Mouse (Mus musculus) kidney, postnatal 0 days (tissue): ENCODE results near the gene Htr6. TPM values are rescaled to one million over a fixed set of nuclear protein-coding genes. Genes with fewer than 3 reads are reported as not detected.
A peak's percentile ranks its signal among the peaks of the same experiment; 100 is the strongest.

ENCODE experiments used
- ATAC-seq: fragments of 200-750 bp; cut with Nextera tagmentation; replicated peaks from 2 replicates; pipeline ENCODE4 v1.8.0; 2017; ENCODE audit warnings: low read depth, moderate number of reproducible peaks, moderate TSS enrichment, moderate library complexity; ENCODE audit not compliant: low FRiP score
- DNase-seq: peaks from one replicate; pipeline ENCODE4 v3.0.0-alpha.2; 2016; ENCODE audit warnings: low spot score
- H3K27ac ChIP-seq: fragments of 300-500 bp; sonication (generic); 2 replicates; pipeline ENCODE4 v1.5.1; 2014; ENCODE audit warnings: mild to moderate bottlenecking
- H3K27me3 ChIP-seq: fragments of 300-500 bp; sonication (generic); 2 replicates; pipeline ENCODE4 v1.6.1; 2014; ENCODE audit warnings: low read length, mixed read lengths; ENCODE audit not compliant: insufficient read depth
- H3K36me3 ChIP-seq: fragments of 300-500 bp; sonication (generic); 2 replicates; pipeline ENCODE4 v1.6.1; 2014; ENCODE audit warnings: low read length, mixed read lengths; ENCODE audit not compliant: insufficient read depth
- H3K4me1 ChIP-seq: fragments of 300-500 bp; sonication (generic); replicated peaks from 2 replicates; pipeline ENCODE4 v1.6.1; 2014; ENCODE audit warnings: antibody characterized with exemption, low read length, mixed read lengths; ENCODE audit not compliant: insufficient read depth
- H3K4me2 ChIP-seq: fragments of 300-500 bp; sonication (generic); 2 replicates; pipeline ENCODE4 v1.6.1; 2014; ENCODE audit warnings: mild to moderate bottlenecking, low read length, moderate library complexity, mixed read lengths
- H3K4me3 ChIP-seq: fragments of 300-500 bp; sonication (generic); replicated peaks from 2 replicates; pipeline ENCODE4 v1.5.1; 2014; ENCODE audit warnings: low read depth, low read length
- H3K9ac ChIP-seq: fragments of 300-500 bp; sonication (generic); 2 replicates; pipeline ENCODE4 v1.6.1; 2014; ENCODE audit warnings: low read depth, low read length
- H3K9me3 ChIP-seq: fragments of 300-500 bp; sonication (generic); replicated peaks from 2 replicates; pipeline ENCODE4 v1.6.1; 2016; ENCODE audit warnings: low read length, inconsistent platforms, mixed read lengths
- CTCF ChIP-seq: IDR thresholded peaks from 2 replicates; pipeline ENCODE4 v1.5.1; 2016; ENCODE audit warnings: antibody characterized with exemption, low read depth, mild to moderate bottlenecking, moderate library complexity
- WGBS: fragments of 180-500 bp; shearing (Covaris S2); extraction: QIAGEN DNeasy Blood & Tissue Kit; methylation state at CpG from one replicate; pipeline ENCODE4 v1.1.7; 2014; 5-methylcytosine and 5-hydroxymethylcytosine counted together
- polyA plus RNA-seq: library from polyadenylated mRNA; unstranded; fragments of >200 nt; fragmentation: Nextera tagmentation; extraction: Ambion mirVana; gene quantifications from 2 replicates; pipeline ENCODE4 v1.2.1, GENCODE M21; 2015

The Htr6 gene
- polyA plus RNA-seq, 1 experiment from 2014 or later = 0.12 TPM

- Histone ChIP-seq H3K4me2 (peak overlapping the region; percentile 98; the same call in 1 of the 2 replicates), H3K9ac (no peak overlapping the region), H3K36me3 (no peaks in the 10 kb centered on the region), H3K4me3 (no peak overlapping the region), H3K27ac (no peak overlapping the region), H3K4me1 (peaks cover 11% of the 10 kb centered on the region; the same call in 1 of the 2 replicates), H3K9me3 (no peaks in the 10 kb centered on the region), H3K27me3 (no peaks in the 10 kb centered on the region)
- no peak for TF ChIP-seq CTCF
- ATAC-seq (no peak), DNase-seq (no peak)
- WGBS = 73% methylated on average over 15 of the region's 15 CpGs
These were observed 15.1 kb upstream of the Htr6 start for GRCm38 (mm10) chr4:139090303-139090940.

DNA sequence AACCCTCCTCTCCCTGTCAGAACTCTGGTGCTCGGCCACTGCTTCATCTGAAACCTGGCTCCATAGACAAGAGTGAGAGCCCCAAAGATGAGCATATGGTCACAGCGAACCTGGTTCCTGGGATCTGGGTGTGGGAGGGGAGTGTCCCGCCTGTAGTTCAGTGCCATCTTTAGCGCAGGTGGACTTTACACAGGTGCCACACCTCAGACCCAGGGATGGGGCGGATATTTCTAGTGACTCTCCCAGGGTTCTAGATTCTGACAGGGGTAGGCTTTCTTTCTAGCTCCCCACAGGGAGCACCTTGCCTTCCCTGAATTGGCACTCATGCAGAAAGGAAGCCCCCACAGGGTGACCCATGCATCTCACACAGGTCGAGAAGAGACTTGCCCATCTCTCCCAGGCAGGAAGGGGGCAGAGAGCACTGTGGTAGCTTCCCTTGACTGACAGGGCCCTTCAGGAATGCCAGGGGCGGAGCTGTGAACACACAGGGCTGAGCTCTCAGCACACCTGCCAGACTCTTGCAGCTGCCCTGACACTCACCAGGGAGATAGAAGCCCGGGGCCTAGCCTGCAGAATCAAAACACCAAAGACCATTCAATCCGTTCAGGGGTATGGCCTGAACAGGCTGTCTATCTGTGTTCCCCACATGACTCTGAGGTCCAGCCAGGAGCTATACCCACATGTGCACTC is 13.8 kb upstream of the Htr6 start:
- no peak for DNase-seq
- Histone ChIP-seq H3K4me1 (peaks cover 11% of the 10 kb centered on the region; the same call in 1 of the 2 replicates), H3K27ac (no peak overlapping the region), H3K36me3 (no peaks in the 10 kb centered on the region), H3K9me3 (no peaks in the 10 kb centered on the region), H3K4me3 (no peak overlapping the region), H3K27me3 (no peaks in the 10 kb centered on the region), H3K9ac (no peak overlapping the region), H3K4me2 (no peak overlapping the region)
- 69% methylated on average over 9 of the region's 9 CpGs for WGBS
- TF ChIP-seq CTCF = no peak
- no peak for ATAC-seq

- peaks cover 10% of the 10 kb centered on the region; the same call in 1 of the 2 replicates for H3K4me1 ChIP-seq
- ATAC-seq (no peak), DNase-seq (no peak)
- H3K27me3 ChIP-seq = no peaks in the 10 kb centered on the region
- H3K4me3 ChIP-seq = no peak overlapping the region
- no peak overlapping the region for H3K27ac ChIP-seq
- H3K9ac ChIP-seq = no peak overlapping the region
- 60% methylated on average over 4 of the region's 4 CpGs for WGBS
- no peak for TF ChIP-seq CTCF
- H3K36me3 ChIP-seq = no peaks in the 10 kb centered on the region
- no peak overlapping the region for H3K4me2 ChIP-seq
- no peaks in the 10 kb centered on the region for H3K9me3 ChIP-seq
These were observed 11.6 kb upstream of the Htr6 start for GRCm38 (mm10) chr4:139086984-139087383.

- 0 out of 2 replicates have a peak, but pooled peaks have one; percentile 26 for ATAC-seq
- H3K4me3 ChIP-seq = no peak overlapping the region
- 16% methylated on average over 5 of the region's 5 CpGs for WGBS
These were observed 10.7 kb upstream of the Htr6 start for GRCm38 (mm10) chr4:139086037-139086436.

DNA sequence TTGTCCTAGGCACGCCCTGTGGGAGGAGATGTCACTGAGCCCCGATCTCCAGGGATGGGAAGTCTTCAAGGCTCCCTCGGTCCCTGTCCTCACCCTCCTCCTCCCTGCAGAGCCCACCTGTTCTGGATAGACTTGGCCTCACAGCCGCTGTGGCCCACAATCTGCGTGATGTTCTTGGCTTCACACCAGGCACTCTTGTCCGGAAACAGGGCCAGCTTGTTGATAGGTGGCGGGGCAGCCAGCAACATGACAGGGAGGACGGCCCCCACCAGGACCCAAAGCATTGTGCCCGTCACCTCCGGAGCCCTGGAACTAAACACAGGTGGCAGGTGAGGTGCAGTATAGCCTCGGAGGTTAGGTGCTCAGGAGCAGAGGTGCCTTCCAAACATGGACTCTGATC is 10.0 kb upstream of the Htr6 start:
- Histone ChIP-seq H3K9me3 (no peaks in the 10 kb centered on the region), H3K27me3 (no peaks in the 10 kb centered on the region), H3K36me3 (no peaks in the 10 kb centered on the region), H3K4me2 (no peak overlapping the region), H3K27ac (no peak overlapping the region), H3K4me3 (no peak overlapping the region), H3K9ac (no peak overlapping the region), H3K4me1 (no peaks in the 10 kb centered on the region)
- ATAC-seq (no peak), DNase-seq (no peak)
- no peak for TF ChIP-seq CTCF
- 74% methylated on average over 11 of the region's 11 CpGs for WGBS

More at GRCm38 (mm10) chr4:139086037-139086436, 10.7 kb upstream of the Htr6 start:
- H3K9me3 ChIP-seq = no peaks in the 10 kb centered on the region
- no peak overlapping the region for H3K27ac ChIP-seq
- peak; percentile 97 for TF ChIP-seq CTCF
- no peaks in the 10 kb centered on the region for H3K36me3 ChIP-seq
- peak; percentile 95 for DNase-seq
- 0 out of 2 replicates have a peak, but pooled peaks cover 4% of the 10 kb centered on the region for H3K4me1 ChIP-seq
- no peak overlapping the region for H3K9ac ChIP-seq
- no peak overlapping the region for H3K4me2 ChIP-seq
- no peaks in the 10 kb centered on the region for H3K27me3 ChIP-seq

- H3K4me2 ChIP-seq = no peak overlapping the region
- 29% methylated on average over 11 of the region's 12 CpGs for WGBS
- DNase-seq = peak; percentile 54
These were observed 7.6 kb upstream of the Htr6 start for GRCm38 (mm10) chr4:139082790-139083564.

More at GRCm38 (mm10) chr4:139082790-139083564, 7.6 kb upstream of the Htr6 start:
- H3K27me3 ChIP-seq = no peaks in the 10 kb centered on the region
- H3K9me3 ChIP-seq = no peaks in the 10 kb centered on the region
- H3K27ac ChIP-seq = no peak overlapping the region
- no peak overlapping the region for H3K9ac ChIP-seq
- H3K4me1 ChIP-seq = no peaks in the 10 kb centered on the region
- ATAC-seq = 0 out of 2 replicates have a peak, but pooled peaks have one; percentile 31
- no peaks in the 10 kb centered on the region for H3K36me3 ChIP-seq
- H3K4me3 ChIP-seq = no peak overlapping the region
- TF ChIP-seq CTCF = no peak
